Mouse (Mus musculus): ENCODE results near the gene Aarsd1. TPM values are rescaled to one million over a fixed set of nuclear protein-coding genes. Genes with fewer than 3 reads are reported as not detected.

Aarsd1 gene
- polyA plus RNA-seq, 1 experiment from 2014 or later, result 98.2 TPM

GRCm38 (mm10) chr11:101370141-101370540 is 47.3 kb downstream of the Aarsd1 start:
- H3K27me3 ChIP-seq (ENCODE audit: control insufficient read depth, insufficient read depth, low read depth, low read length), result no peaks in the 10 kb centered on the region
- no peaks in the 10 kb centered on the region for H3K4me1 ChIP-seq (ENCODE audit: control insufficient read depth, insufficient read depth, low read length)
- H3K9me3 ChIP-seq (replicated peaks; ENCODE audit: control insufficient read depth, low read length, poor library complexity, severe bottlenecking), result no peaks in the 10 kb centered on the region
- 74% methylated on average over 5 of the region's 5 CpGs for WGBS
- ATAC-seq, result no peak
- no peak overlapping the region for H3K4me2 ChIP-seq (ENCODE audit: low read length)
- no peaks in the 10 kb centered on the region for H3K36me3 ChIP-seq (ENCODE audit: control insufficient read depth, insufficient read depth, low read length)
- H3K9ac ChIP-seq (ENCODE audit: low read depth, low read length), result no peak overlapping the region
- no peak overlapping the region for H3K27ac ChIP-seq (ENCODE audit: low read length)
- H3K4me3 ChIP-seq (ENCODE audit: low read depth, low read length), result no peak overlapping the region

DNA sequence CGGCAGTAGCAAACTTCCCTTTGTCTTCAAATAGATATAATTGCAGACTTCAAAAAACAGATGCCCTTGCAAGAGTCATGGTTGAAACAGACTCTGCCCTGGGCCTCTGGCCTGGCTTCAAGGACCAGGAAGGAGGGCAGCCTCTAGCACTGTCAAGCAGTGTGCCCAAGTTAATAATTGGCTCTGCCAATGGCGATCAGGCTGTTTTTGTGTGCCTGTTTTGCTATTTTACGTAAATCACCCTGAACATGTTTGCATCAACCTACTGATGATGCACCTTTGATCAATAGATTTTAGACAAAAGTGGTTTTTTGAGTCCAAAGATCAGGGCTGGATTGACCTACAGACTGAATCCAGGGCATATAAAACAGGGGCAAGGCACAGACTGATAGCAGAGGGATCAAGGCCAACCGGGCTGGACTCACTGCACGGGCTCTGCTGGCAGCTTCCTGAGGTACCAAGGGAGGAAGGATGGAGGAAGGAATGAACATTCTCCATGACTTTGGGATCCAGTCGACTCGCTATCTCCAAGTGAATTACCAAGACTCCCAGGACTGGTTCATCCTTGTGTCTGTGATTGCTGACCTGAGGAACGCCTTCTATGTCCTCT is 50.0 kb downstream of the Aarsd1 start, which contains the start of gene G6pc:
TSS of gene G6pc (plus strand) at position 236 of the 610 bp plus-strand sequence.
- no peak within 1 kb of the TSS for H3K9ac ChIP-seq (ENCODE audit: low read depth, low read length)
- no peak within 1 kb of the TSS for H3K4me2 ChIP-seq (ENCODE audit: low read length)
- H3K27ac ChIP-seq (ENCODE audit: low read length), result no peak within 1 kb of the TSS
- no peak for ATAC-seq
- WGBS, result 91% methylated on average over 8 of the region's 8 CpGs
- H3K36me3 ChIP-seq (ENCODE audit: control insufficient read depth, insufficient read depth, low read length), result no peaks in the 10 kb centered on the region
- no peaks in the 10 kb centered on the region for H3K4me1 ChIP-seq (ENCODE audit: control insufficient read depth, insufficient read depth, low read length)
- no peak within 1 kb of the TSS for H3K4me3 ChIP-seq (ENCODE audit: low read depth, low read length)
- H3K27me3 ChIP-seq (ENCODE audit: control insufficient read depth, insufficient read depth, low read depth, low read length), result no peaks in the 10 kb centered on the region
- no peaks in the 10 kb centered on the region for H3K9me3 ChIP-seq (replicated peaks; ENCODE audit: control insufficient read depth, low read length, poor library complexity, severe bottlenecking)

- Histone ChIP-seq H3K9ac (ENCODE audit: low read depth, low read length) (no peak overlapping the region), H3K27me3 (ENCODE audit: control insufficient read depth, insufficient read depth, low read depth, low read length) (no peaks in the 10 kb centered on the region), H3K4me2 (ENCODE audit: low read length) (no peak overlapping the region), H3K27ac (ENCODE audit: low read length) (no peak overlapping the region), H3K9me3 (replicated peaks; ENCODE audit: control insufficient read depth, low read length, poor library complexity, severe bottlenecking) (no peaks in the 10 kb centered on the region), H3K36me3 (ENCODE audit: control insufficient read depth, insufficient read depth, low read length) (no peaks in the 10 kb centered on the region), H3K4me3 (ENCODE audit: low read depth, low read length) (no peak overlapping the region), H3K4me1 (ENCODE audit: control insufficient read depth, insufficient read depth, low read length) (no peaks in the 10 kb centered on the region)
- ATAC-seq, result no peak
- WGBS, result 82% methylated on average over 5 of the region's 5 CpGs
These were observed 52.9 kb downstream of the Aarsd1 start for GRCm38 (mm10) chr11:101364531-101364931.

DNA sequence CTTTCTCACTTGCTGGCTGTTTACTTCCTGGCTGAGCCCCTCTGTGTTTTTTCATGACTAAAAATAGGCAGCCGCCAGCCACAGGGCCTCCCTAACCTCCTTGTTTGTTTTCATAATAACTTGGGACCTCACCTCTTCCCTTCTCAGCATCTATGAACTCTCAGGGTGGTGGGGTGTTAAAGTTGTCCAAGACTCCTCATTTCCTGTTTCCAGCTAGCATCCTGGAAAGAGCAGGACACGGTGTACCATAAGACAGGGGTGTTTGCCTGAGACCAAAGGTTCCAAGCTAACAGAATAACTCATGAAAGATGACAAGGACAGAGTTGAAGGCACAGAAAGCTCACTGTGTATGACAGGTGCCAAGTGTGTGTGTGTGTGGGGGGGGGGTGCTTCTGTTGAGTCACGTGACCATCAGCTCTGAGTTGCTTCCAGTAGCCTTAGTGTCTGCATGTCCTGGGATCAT is 56.7 kb downstream of the Aarsd1 start:
- Histone ChIP-seq H3K4me1 (ENCODE audit: control insufficient read depth, insufficient read depth, low read length) (no peaks in the 10 kb centered on the region), H3K4me2 (ENCODE audit: low read length) (no peak overlapping the region), H3K4me3 (ENCODE audit: low read depth, low read length) (no peak overlapping the region), H3K36me3 (ENCODE audit: control insufficient read depth, insufficient read depth, low read length) (no peaks in the 10 kb centered on the region), H3K27ac (ENCODE audit: low read length) (no peak overlapping the region), H3K9ac (ENCODE audit: low read depth, low read length) (no peak overlapping the region), H3K27me3 (ENCODE audit: control insufficient read depth, insufficient read depth, low read depth, low read length) (no peaks in the 10 kb centered on the region), H3K9me3 (replicated peaks; ENCODE audit: control insufficient read depth, low read length, poor library complexity, severe bottlenecking) (no peaks in the 10 kb centered on the region)
- WGBS, result 68% methylated on average over 3 of the region's 3 CpGs
- ATAC-seq, result no peak

GRCm38 (mm10) chr11:101359776-101360175 is 57.6 kb downstream of the Aarsd1 start:
- H3K36me3 ChIP-seq (ENCODE audit: control insufficient read depth, insufficient read depth, low read length), result no peaks in the 10 kb centered on the region
- no peaks in the 10 kb centered on the region for H3K27me3 ChIP-seq (ENCODE audit: control insufficient read depth, insufficient read depth, low read depth, low read length)
- 73% methylated on average over 9 of the region's 9 CpGs for WGBS
- no peak overlapping the region for H3K4me2 ChIP-seq (ENCODE audit: low read length)
- no peaks in the 10 kb centered on the region for H3K9me3 ChIP-seq (replicated peaks; ENCODE audit: control insufficient read depth, low read length, poor library complexity, severe bottlenecking)
- no peaks in the 10 kb centered on the region for H3K4me1 ChIP-seq (ENCODE audit: control insufficient read depth, insufficient read depth, low read length)
- no peak overlapping the region for H3K4me3 ChIP-seq (ENCODE audit: low read depth, low read length)
- H3K27ac ChIP-seq (ENCODE audit: low read length), result no peak overlapping the region
- no peak for ATAC-seq
- no peak overlapping the region for H3K9ac ChIP-seq (ENCODE audit: low read depth, low read length)

DNA sequence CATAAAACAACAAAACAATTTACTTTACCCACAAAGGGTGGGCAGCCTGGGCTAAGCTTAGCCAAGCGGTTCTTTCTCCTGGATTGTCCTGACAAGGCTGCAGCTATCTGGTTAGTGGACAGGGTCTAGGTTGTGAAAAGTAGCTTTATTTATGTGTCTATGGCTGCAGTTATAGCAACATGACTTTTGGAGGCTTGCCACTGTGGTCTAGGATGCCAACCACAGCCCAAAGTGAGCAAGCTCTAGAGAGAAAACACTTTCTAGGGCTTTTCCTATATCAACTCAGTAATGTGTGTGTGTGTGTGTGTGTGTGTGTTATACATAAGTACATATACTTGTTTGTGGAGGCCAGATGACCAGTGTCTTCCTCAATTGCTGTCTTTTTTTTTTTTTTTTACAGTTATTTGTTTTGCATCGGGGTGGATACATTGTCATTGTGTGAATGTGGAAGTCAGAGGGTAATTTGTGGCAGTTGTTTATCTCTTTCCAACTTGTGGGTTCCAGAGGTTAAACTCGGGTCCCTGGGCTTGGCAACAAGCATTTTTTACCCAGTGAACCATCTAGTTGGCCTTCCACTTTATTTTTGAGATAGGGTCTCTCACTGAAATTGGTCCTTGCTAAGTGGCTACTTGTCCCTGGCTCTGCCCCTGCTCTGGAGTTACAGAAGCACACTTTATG is 59.8 kb downstream of the Aarsd1 start:
- no peak overlapping the region for H3K4me2 ChIP-seq (ENCODE audit: low read length)

More for the DNA sequence above, 59.8 kb downstream of the Aarsd1 start:
- no peaks in the 10 kb centered on the region for H3K4me1 ChIP-seq (ENCODE audit: control insufficient read depth, insufficient read depth, low read length)
- 76% methylated on average over 3 of the region's 3 CpGs for WGBS
- ATAC-seq, result no peak
- no peak overlapping the region for H3K9ac ChIP-seq (ENCODE audit: low read depth, low read length)
- H3K36me3 ChIP-seq (ENCODE audit: control insufficient read depth, insufficient read depth, low read length), result no peaks in the 10 kb centered on the region
- H3K4me3 ChIP-seq (ENCODE audit: low read depth, low read length), result no peak overlapping the region
- no peaks in the 10 kb centered on the region for H3K27me3 ChIP-seq (ENCODE audit: control insufficient read depth, insufficient read depth, low read depth, low read length)
- H3K27ac ChIP-seq (ENCODE audit: low read length), result no peak overlapping the region
- no peaks in the 10 kb centered on the region for H3K9me3 ChIP-seq (replicated peaks; ENCODE audit: control insufficient read depth, low read length, poor library complexity, severe bottlenecking)

Small RNA genes within 50 kb of the gene (microRNA-seq; reads per million reads assigned to microRNA genes)
- gene Mir6929, result not detected

Other genes starting within 250 kb of the Aarsd1 start
- 4.2 and 4.7 TPM in 2 replicates for gene Cntnap1, start 247.1 kb downstream of the Aarsd1 start, polyA plus RNA-seq (2015; fragmentation: Nextera tagmentation; extraction: Ambion mirVana)
- gene Plekhh3, start 246.3 kb downstream of the Aarsd1 start, polyA plus RNA-seq (2015; fragmentation: Nextera tagmentation; extraction: Ambion mirVana), result 6.5 and 7.6 TPM in 2 replicates
- 0.47 and 0.62 TPM in 2 replicates for gene Ccr10, start 242.2 kb downstream of the Aarsd1 start, polyA plus RNA-seq (2015; fragmentation: Nextera tagmentation; extraction: Ambion mirVana)
- 30.8 and 34.4 TPM in 2 replicates for gene Ezh1, start 191.2 kb downstream of the Aarsd1 start, polyA plus RNA-seq (2015; fragmentation: Nextera tagmentation; extraction: Ambion mirVana)
- 79.5 and 83.8 TPM in 2 replicates for gene Ramp2, start 171.6 kb downstream of the Aarsd1 start, polyA plus RNA-seq (2015; fragmentation: Nextera tagmentation; extraction: Ambion mirVana)
- gene Vps25, start 163.9 kb downstream of the Aarsd1 start, polyA plus RNA-seq (2015; fragmentation: Nextera tagmentation; extraction: Ambion mirVana), result 115 and 119 TPM in 2 replicates
- 6.4 and 7.4 TPM in 2 replicates for gene Wnk4, start 157.0 kb downstream of the Aarsd1 start, polyA plus RNA-seq (2015; fragmentation: Nextera tagmentation; extraction: Ambion mirVana)
- gene Cntd1, start 138.6 kb downstream of the Aarsd1 start, polyA plus RNA-seq (2015; fragmentation: Nextera tagmentation; extraction: Ambion mirVana), result 0.71 and 0.80 TPM in 2 replicates
- 208 and 224 TPM in 2 replicates for gene Coa3, start 138.5 kb downstream of the Aarsd1 start, polyA plus RNA-seq (2015; fragmentation: Nextera tagmentation; extraction: Ambion mirVana)
- gene Becn1, start 115.3 kb downstream of the Aarsd1 start, polyA plus RNA-seq (2015; fragmentation: Nextera tagmentation; extraction: Ambion mirVana), result 159 and 177 TPM in 2 replicates
- 107 and 121 TPM in 2 replicates for gene Psme3, start 101.4 kb downstream of the Aarsd1 start, polyA plus RNA-seq (2015; fragmentation: Nextera tagmentation; extraction: Ambion mirVana)
- gene Aoc2, start 92.6 kb downstream of the Aarsd1 start, polyA plus RNA-seq (2015; fragmentation: Nextera tagmentation; extraction: Ambion mirVana), result 2.0 and 2.2 TPM in 2 replicates
- gene Aoc3, start 87.0 kb downstream of the Aarsd1 start, polyA plus RNA-seq (2015; fragmentation: Nextera tagmentation; extraction: Ambion mirVana), result 0.13 and 0.14 TPM in 2 replicates
- not detected in 2 replicates for gene G6pc, start 50.1 kb downstream of the Aarsd1 start, polyA plus RNA-seq (2015; fragmentation: Nextera tagmentation; extraction: Ambion mirVana)
- gene Gm27029, start 7.2 kb upstream of the Aarsd1 start, polyA plus RNA-seq (2015; fragmentation: Nextera tagmentation; extraction: Ambion mirVana), result 7.0 and 7.9 TPM in 2 replicates
- gene Rundc1, start 7.5 kb upstream of the Aarsd1 start, polyA plus RNA-seq (2015; fragmentation: Nextera tagmentation; extraction: Ambion mirVana), result 32.1 and 32.6 TPM in 2 replicates
- gene Ptges3l, start 7.7 kb upstream of the Aarsd1 start, polyA plus RNA-seq (2015; fragmentation: Nextera tagmentation; extraction: Ambion mirVana), result 3.0 and 3.1 TPM in 2 replicates
- 185 and 220 TPM in 2 replicates for gene Rpl27, start 24.7 kb upstream of the Aarsd1 start, polyA plus RNA-seq (2015; fragmentation: Nextera tagmentation; extraction: Ambion mirVana)
- 2.5 and 3.1 TPM in 2 replicates for gene Ifi35, start 30.8 kb upstream of the Aarsd1 start, polyA plus RNA-seq (2015; fragmentation: Nextera tagmentation; extraction: Ambion mirVana)
- gene Rnd2, start 47.4 kb upstream of the Aarsd1 start, polyA plus RNA-seq (2015; fragmentation: Nextera tagmentation; extraction: Ambion mirVana), result 67.7 and 76.5 TPM in 2 replicates
- 134 and 145 TPM in 2 replicates for gene Vat1, start 48.6 kb upstream of the Aarsd1 start, polyA plus RNA-seq (2015; fragmentation: Nextera tagmentation; extraction: Ambion mirVana)
- gene Brca1, start 134.3 kb upstream of the Aarsd1 start, polyA plus RNA-seq (2015; fragmentation: Nextera tagmentation; extraction: Ambion mirVana), result 1.9 TPM in 2 replicates
- gene Nbr1, start 134.5 kb upstream of the Aarsd1 start, polyA plus RNA-seq (2015; fragmentation: Nextera tagmentation; extraction: Ambion mirVana), result 98.4 and 108 TPM in 2 replicates
- 2.2 and 3.2 TPM in 2 replicates for gene Tmem106a, start 164.6 kb upstream of the Aarsd1 start, polyA plus RNA-seq (2015; fragmentation: Nextera tagmentation; extraction: Ambion mirVana)
- not detected in 2 replicates for gene Gm11634, start 181.6 kb upstream of the Aarsd1 start, polyA plus RNA-seq (2015; fragmentation: Nextera tagmentation; extraction: Ambion mirVana)
- gene Rdm1, start 209.6 kb upstream of the Aarsd1 start, polyA plus RNA-seq (2015; fragmentation: Nextera tagmentation; extraction: Ambion mirVana), result 10.6 and 10.7 TPM in 2 replicates
- 6.2 and 6.8 TPM in 2 replicates for gene Arl4d, start 247.9 kb upstream of the Aarsd1 start, polyA plus RNA-seq (2015; fragmentation: Nextera tagmentation; extraction: Ambion mirVana)